Mouse (Mus musculus) spleen, adult 10 weeks (tissue): ENCODE measurements around the gene Ubxn4. TPM values are rescaled to one million over a fixed set of nuclear protein-coding genes. Genes with fewer than 3 reads are reported as not detected.

ENCODE experiments used
- polyA plus RNA-seq: library from polyadenylated mRNA; stranded (reverse); fragments of 350-450 nt; fragmentation: Illumina TruSeq; extraction: RNeasy Lipid Tissue Mini Kit (QIAGEN cat#74804); gene quantifications from one replicate; pipeline ENCODE4 v1.2.3, GENCODE M21; 2015; ENCODE audit warnings: low replicate concordance; ENCODE audit not compliant: insufficient read depth

The Ubxn4 gene
- 70.0 TPM for polyA plus RNA-seq

GRCm38 (mm10) chr1:128243627-128243995 is at the start of gene Ubxn4:
Gene Ubxn4 (plus strand): TSS chr1:128243964.

GRCm38 (mm10) chr1:128328218-128328617 is 84.5 kb downstream of the Ubxn4 start, which contains the start of gene Lct:
Gene Lct (minus strand): TSS chr1:128328318.

Other genes with a start within 250 kb of the Ubxn4 start
- gene Zranb3, start 140.9 kb upstream of the Ubxn4 start, polyA plus RNA-seq, result 8.1 TPM
- 97.3 TPM for gene R3hdm1, start 140.7 kb upstream of the Ubxn4 start, polyA plus RNA-seq
- 0.04 TPM for gene Lct, start 84.4 kb downstream of the Ubxn4 start, polyA plus RNA-seq
- gene Mcm6, start 115.7 kb downstream of the Ubxn4 start, polyA plus RNA-seq, result 69.5 TPM
- gene Dars, start 173.4 kb downstream of the Ubxn4 start, polyA plus RNA-seq, result 104 TPM